Mouse (Mus musculus) liver, embryonic 11.5 days (tissue): ENCODE results near the gene Lrrc14b. TPM values are rescaled to one million over a fixed set of nuclear protein-coding genes. Genes with fewer than 3 reads are reported as not detected.

Experiments used
- ATAC-seq: fragments of 200-750 bp; cut with Nextera tagmentation; replicated peaks from 2 replicates; pipeline ENCODE4 v1.8.0; 2017; ENCODE audit warnings: moderate number of reproducible peaks, mild to moderate bottlenecking, moderate TSS enrichment, moderate library complexity; ENCODE audit not compliant: low FRiP score
- DNase-seq: peaks from one replicate; pipeline ENCODE4 v3.0.0-alpha.2; 2017; ENCODE audit warnings: low spot score
- H3K27ac ChIP-seq: fragments of 300-500 bp; sonication (generic); 2 replicates; pipeline ENCODE4 v1.5.1; 2014; ENCODE audit warnings: mild to moderate bottlenecking, low read depth, low read length, control low read depth
- H3K27me3 ChIP-seq: fragments of 300-500 bp; sonication (generic); replicated peaks from 2 replicates; pipeline ENCODE4 v1.6.1; 2014; ENCODE audit warnings: low read length, mixed read lengths; ENCODE audit not compliant: control insufficient read depth, insufficient read depth
- H3K36me3 ChIP-seq: fragments of 300-500 bp; sonication (generic); 2 replicates; pipeline ENCODE4 v1.6.1; 2014; ENCODE audit warnings: mild to moderate bottlenecking, low read length, moderate library complexity, mixed read lengths; ENCODE audit not compliant: control insufficient read depth, insufficient read depth
- H3K4me1 ChIP-seq: fragments of 300-500 bp; sonication (generic); replicated peaks from 2 replicates; pipeline ENCODE4 v1.6.1; 2014; ENCODE audit warnings: low read length, mixed read lengths; ENCODE audit not compliant: control insufficient read depth, insufficient read depth
- H3K4me2 ChIP-seq: fragments of 300-500 bp; sonication (generic); 2 replicates; pipeline ENCODE4 v1.6.1; 2014; ENCODE audit warnings: mild to moderate bottlenecking, control low read depth, moderate library complexity
- H3K4me3 ChIP-seq: fragments of 300-500 bp; sonication (generic); 2 replicates; pipeline ENCODE4 v1.5.1; 2014; ENCODE audit warnings: low read depth, low read length, control low read depth
- H3K9ac ChIP-seq: fragments of 300-500 bp; sonication (generic); 2 replicates; pipeline ENCODE4 v1.6.1; 2014; ENCODE audit warnings: low read depth, low read length, control low read depth
- H3K9me3 ChIP-seq: fragments of 300-500 bp; sonication (generic); 2 replicates; pipeline ENCODE4 v1.6.1; 2016; ENCODE audit warnings: low read length, inconsistent platforms, mixed read lengths; ENCODE audit not compliant: control insufficient read depth
- WGBS: fragments of 180-500 bp; shearing (Covaris S2); extraction: QIAGEN DNeasy Blood & Tissue Kit; methylation state at CpG from one replicate; pipeline ENCODE4 v1.1.7; 2014; 5-methylcytosine and 5-hydroxymethylcytosine counted together
- microRNA counts: library from miRNA; unstranded; fragments of <30 nt; microRNA quantifications from one replicate; lab custom pipeline; 2015
- microRNA-seq: library from miRNA; unstranded; fragments of <30 nt; microRNA quantifications from one replicate; pipeline ENCODE4, GENCODE M21; 2017; ENCODE audit warnings: borderline number of aligned reads
- polyA plus RNA-seq: library from polyadenylated mRNA; unstranded; fragments of >200 nt; fragmentation: Nextera tagmentation; extraction: Ambion mirVana; gene quantifications from 2 replicates; pipeline ENCODE4 v1.2.1, GENCODE M21; 2014

The Lrrc14b gene
- polyA plus RNA-seq, 1 experiment from 2014 or later: not detected

DNA sequence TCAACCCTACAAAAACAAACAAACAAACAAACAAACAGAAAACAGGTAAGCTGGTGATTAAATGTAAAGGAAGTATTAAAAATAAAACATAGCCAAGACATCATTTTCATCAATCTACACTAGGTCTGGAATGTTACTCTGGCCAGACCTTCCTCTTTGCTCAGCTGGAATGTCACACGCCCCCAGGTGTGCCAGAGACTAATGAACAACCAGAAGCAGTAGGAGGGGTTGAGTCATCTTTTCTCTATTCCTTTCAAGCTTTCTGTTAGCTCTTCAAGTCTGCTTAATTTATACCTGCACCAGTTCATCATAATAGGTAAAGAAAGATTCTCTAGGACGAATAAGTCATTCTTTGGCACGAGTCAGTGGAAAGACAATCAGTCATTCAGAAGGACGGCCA lies 47.4 kb downstream of the Lrrc14b start:
- Histone ChIP-seq H3K4me1 (peaks cover 10% of the 10 kb centered on the region; the same call in 1 of the 2 replicates), H3K27ac (no peak overlapping the region), H3K27me3 (no peaks in the 10 kb centered on the region), H3K4me3 (peak overlapping the region; percentile 93), H3K9ac (peak overlapping the region; percentile 85), H3K9me3 (no peaks in the 10 kb centered on the region), H3K36me3 (peaks cover 12% of the 10 kb centered on the region; the same call in 1 of the 2 replicates), H3K4me2 (peak overlapping the region; percentile 89)
- 25% methylated on average over 4 of the region's 4 CpGs for WGBS
- DNase-seq: no peak
- ATAC-seq: no peak

DNA sequence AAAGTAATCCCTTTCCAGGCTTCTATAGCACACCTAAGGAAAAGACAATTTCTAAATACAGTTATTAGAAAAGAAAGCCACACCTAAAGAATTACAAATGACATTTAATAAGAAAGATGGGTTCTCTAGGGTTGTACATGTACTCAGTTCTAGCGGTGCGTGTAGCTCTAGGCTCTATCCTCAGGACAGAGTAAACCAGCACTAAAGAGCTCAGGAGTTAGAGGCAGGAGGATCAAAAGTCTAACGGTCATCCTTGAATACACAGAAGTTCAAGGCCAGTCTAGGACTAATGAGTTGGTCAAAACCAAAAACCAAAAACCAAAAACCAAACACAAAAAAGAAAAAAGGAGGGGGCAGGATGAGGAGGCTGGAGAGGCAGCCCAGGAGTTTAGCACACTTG lies 49.2 kb downstream of the Lrrc14b start:
- Histone ChIP-seq H3K9me3 (no peaks in the 10 kb centered on the region), H3K4me2 (no peak overlapping the region)
- WGBS: 90% methylated on average over 3 of the region's 3 CpGs

More for the DNA sequence above, 49.2 kb downstream of the Lrrc14b start:
- no peak for ATAC-seq
- DNase-seq: no peak
- no peak overlapping the region for H3K9ac ChIP-seq
- no peaks in the 10 kb centered on the region for H3K27me3 ChIP-seq
- peaks cover 10% of the 10 kb centered on the region; the same call in 1 of the 2 replicates for H3K4me1 ChIP-seq
- H3K27ac ChIP-seq: no peak overlapping the region
- peaks cover 6% of the 10 kb centered on the region; the same call in 1 of the 2 replicates for H3K36me3 ChIP-seq
- no peak overlapping the region for H3K4me3 ChIP-seq

MicroRNA genes within 50 kb of the gene (microRNA counts, 519-probe panel; counts per million panel counts)
- not detected for microRNA mmu-miR-692 (lab: Ali Mortazavi, UCI)

Small RNAs within 50 kb of the gene (microRNA-seq; reads per million reads assigned to microRNA genes)
- gene Mir692-3: not detected

Other genes starting within 250 kb of the Lrrc14b start
- gene Slc9a3, start 242.5 kb downstream of the Lrrc14b start, polyA plus RNA-seq: not detected in 2 replicates
- 50.2 and 55.9 TPM in 2 replicates for gene Exoc3, start 155.3 kb downstream of the Lrrc14b start, polyA plus RNA-seq
- gene Ahrr, start 71.7 kb downstream of the Lrrc14b start, polyA plus RNA-seq: 0.18 and 0.49 TPM in 2 replicates
- 139 and 142 TPM in 2 replicates for gene Pdcd6, start 46.4 kb downstream of the Lrrc14b start, polyA plus RNA-seq
- gene Sdha, start 13.7 kb downstream of the Lrrc14b start, polyA plus RNA-seq: 248 and 278 TPM in 2 replicates
- gene Ccdc127, start 13.7 kb downstream of the Lrrc14b start, polyA plus RNA-seq: 46.4 and 53.7 TPM in 2 replicates
- gene Zfp72, start 26.8 kb upstream of the Lrrc14b start, polyA plus RNA-seq: 2.6 and 3.8 TPM in 2 replicates
- 90.6 and 95.9 TPM in 2 replicates for gene Ftl1-ps1, start 35.7 kb upstream of the Lrrc14b start, polyA plus RNA-seq
- gene Zfp825, start 130.0 kb upstream of the Lrrc14b start, polyA plus RNA-seq: 17.7 and 18.3 TPM in 2 replicates